Comparison of ENCODE assay signal across 8 mouse cellular contexts in the genomic region with DNA sequence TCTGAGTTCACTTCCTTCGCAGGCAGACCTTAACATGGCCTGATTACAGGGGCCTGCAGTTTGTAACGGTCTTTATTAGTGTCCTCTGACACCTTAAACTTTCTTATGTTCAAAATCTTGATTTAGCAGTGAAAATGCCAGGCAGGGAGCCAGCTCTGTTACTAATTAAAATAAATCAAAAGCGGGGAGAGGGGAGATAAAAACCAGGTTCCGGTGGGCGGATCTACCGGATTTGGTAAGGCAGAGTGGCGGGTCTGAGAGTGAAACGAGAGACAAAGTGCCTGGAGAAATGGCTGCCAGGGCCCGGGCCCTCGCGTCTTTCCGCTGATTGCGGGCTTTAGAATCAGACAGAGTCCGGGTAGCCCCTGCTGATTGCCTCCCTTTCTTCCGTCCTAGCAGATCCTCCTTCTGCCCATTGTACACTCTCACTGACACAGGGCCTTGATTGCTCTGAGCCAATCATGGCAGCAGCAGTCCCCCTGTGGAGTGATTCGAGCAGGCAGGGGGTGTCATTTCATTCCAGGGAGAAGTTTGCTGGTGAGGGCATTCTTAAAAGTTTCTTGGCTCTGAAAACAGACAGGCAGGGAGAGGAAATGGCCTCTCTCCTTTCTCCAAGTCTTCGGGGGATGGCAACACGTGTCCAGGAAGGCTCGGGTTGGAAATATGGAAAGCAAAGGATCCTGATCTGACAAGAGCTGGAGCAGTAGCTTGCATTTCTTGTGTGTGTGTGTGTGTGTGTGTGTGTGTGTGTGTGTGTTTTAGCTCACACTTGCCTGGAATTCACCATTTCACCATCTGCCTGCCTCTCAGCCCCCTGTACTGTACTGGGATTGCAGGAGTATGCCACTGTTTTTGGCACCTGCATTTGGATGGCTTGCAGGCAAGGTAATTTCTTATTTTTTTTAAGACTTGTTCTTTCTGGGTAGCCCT. TPM values are rescaled to one million over a fixed set of nuclear protein-coding genes. Genes with fewer than 3 reads are reported as not detected.
DNase-seq lines count a peak whose midpoint lies in the region; ATAC-seq and TF ChIP-seq lines count a peak whose summit lies in the region.

No protein-coding gene starts in this region.

- intact Hi-C loops in left cerebral cortex, adult 2 months (cut with DNase I): no loop called here

- H3K36me3 ChIP-seq in heart, embryonic 15.5 days: no peaks in the 10 kb centered on the region
- no peaks in the 10 kb centered on the region for H3K36me3 ChIP-seq in midbrain, postnatal 0 days (ENCODE audit: insufficient read depth, low read length)

- TF ChIP-seq CTCF in midbrain, postnatal 0 days (IDR thresholded peaks at IDR 0.05): peak; percentile 8; the same call in 1 of the 2 replicates
- TF ChIP-seq CTCF in left cerebral cortex, adult 2 months (IDR thresholded peaks at IDR 0.05): no peak

- no peak overlapping the region for H3K4me3 ChIP-seq in heart, embryonic 15.5 days
- H3K4me3 ChIP-seq in midbrain, postnatal 0 days (ENCODE audit: low read depth, low read length): no peak overlapping the region
- no peak overlapping the region for H3K4me3 ChIP-seq in left cerebral cortex, adult 2 months

- H3K4me1 ChIP-seq in heart, embryonic 15.5 days (replicated peaks): peaks cover 49% of the 10 kb centered on the region
- H3K4me1 ChIP-seq in midbrain, postnatal 0 days (ENCODE audit: insufficient read depth, low read length): peaks cover 2% of the 10 kb centered on the region; the same call in 1 of the 2 replicates

- H3K27ac ChIP-seq in heart, embryonic 15.5 days: peak overlapping the region; percentile 85
- H3K27ac ChIP-seq in midbrain, postnatal 0 days (ENCODE audit: low read depth, low read length): peak overlapping the region; percentile 4; the same call in 1 of the 2 replicates
- H3K27ac ChIP-seq in left cerebral cortex, adult 2 months: no peak overlapping the region

- H3K9ac ChIP-seq in heart, embryonic 15.5 days: no peak overlapping the region
- H3K9ac ChIP-seq in midbrain, postnatal 0 days (replicated peaks; ENCODE audit: low read length, poor library complexity, severe bottlenecking): no peak overlapping the region

- ATAC-seq in heart, embryonic 15.5 days (replicated peaks; ENCODE audit: insufficient number of reproducible peaks, insufficient read depth, low FRiP score, low read depth): 0 out of 2 replicates have a peak, but pooled peaks have one; percentile 16
- ATAC-seq in midbrain, postnatal 0 days (ENCODE audit: low FRiP score): no peak

- peak overlapping the region; percentile 33; the same call in 1 of the 2 replicates for H3K4me2 ChIP-seq in heart, embryonic 15.5 days
- H3K4me2 ChIP-seq in midbrain, postnatal 0 days (ENCODE audit: low read depth, low read length, poor library complexity, severe bottlenecking): peak overlapping the region; percentile 34

- DNase-seq in right cerebral cortex, postnatal 4 days: peak; percentile 27
- no peak for DNase-seq in right cerebral cortex, postnatal 25 days
- peak; percentile 74 for DNase-seq in kidney, postnatal 14 days
- DNase-seq in midbrain, postnatal 0 days (ENCODE audit: low spot score): peak; percentile 31
- no peak for DNase-seq in layer of hippocampus, adult 9-11 months
- no peak for DNase-seq in left cerebral cortex, adult 2 months (ENCODE audit: extremely low spot score in 1 of 2, low spot score in 2 of 2)
- no peak for DNase-seq in adrenal gland, adult 2 months

- 24% methylated on average over 19 of the region's 19 CpGs for WGBS in heart, embryonic 15.5 days
- WGBS in midbrain, postnatal 0 days: 12% methylated on average over 19 of the region's 19 CpGs

- H3K27me3 ChIP-seq in heart, embryonic 15.5 days: no peaks in the 10 kb centered on the region
- H3K27me3 ChIP-seq in midbrain, postnatal 0 days (ENCODE audit: insufficient read depth, low read length): no peaks in the 10 kb centered on the region

- H3K9me3 ChIP-seq in heart, embryonic 15.5 days (replicated peaks): no peaks in the 10 kb centered on the region
- no peaks in the 10 kb centered on the region for H3K9me3 ChIP-seq in midbrain, postnatal 0 days (ENCODE audit: low read length)

RNA-seq across cellular contexts. Expression of a gene that starts 14.5 kb away (rescaled TPM):
- polyA plus RNA-seq in heart, embryonic 15.5 days (2015; fragmentation: Nextera tagmentation; extraction: Ambion mirVana): 2.1 and 3.9 TPM in 2 replicates
- 6.2 and 9.3 TPM in 2 replicates for total RNA-seq in midbrain, postnatal 0 days (2014; rRNA removed)
- polyA plus RNA-seq in midbrain, postnatal 0 days (2015; fragmentation: Nextera tagmentation; extraction: Ambion mirVana): 13.0 and 15.2 TPM in 2 replicates
- total RNA-seq in left cerebral cortex, adult 2 months (2021): 1 to 10 TPM in 1 of 2 experiments, under 1 TPM in 1; 0.61 to 1.2 TPM
- total RNA-seq in adrenal gland, adult 2 months (2021): under 1 TPM; 0.69 to 0.98 TPM
- 0.10 TPM in 1 of 2 replicates, not detected in the other for polyA plus RNA-seq in adrenal gland, adult 2 months (2012; rRNA removed)

RNA-seq across cellular contexts. Expression of a gene that starts 17.2 kb away (rescaled TPM):
- polyA plus RNA-seq in heart, embryonic 15.5 days (2015; fragmentation: Nextera tagmentation; extraction: Ambion mirVana): 0.14 TPM in 1 of 2 replicates, not detected in the other
- 0.28 TPM in 1 of 2 replicates, not detected in the other for total RNA-seq in midbrain, postnatal 0 days (2014; rRNA removed)
- polyA plus RNA-seq in midbrain, postnatal 0 days (2015; fragmentation: Nextera tagmentation; extraction: Ambion mirVana): 0.15 and 0.19 TPM in 2 replicates
- total RNA-seq in left cerebral cortex, adult 2 months (2021): 1 to 10 TPM in 1 of 2 experiments, under 1 TPM in 1; 0.70 to 1.1 TPM
- total RNA-seq in adrenal gland, adult 2 months (2021): under 1 TPM in 1 of 2 experiments, not detected in 1; 0.28 TPM
- not detected in 2 replicates for polyA plus RNA-seq in adrenal gland, adult 2 months (2012; rRNA removed)

RNA-seq across cellular contexts. Expression of a gene that starts 17.3 kb away (rescaled TPM):
- 19.8 and 26.5 TPM in 2 replicates for polyA plus RNA-seq in heart, embryonic 15.5 days (2015; fragmentation: Nextera tagmentation; extraction: Ambion mirVana)
- total RNA-seq in midbrain, postnatal 0 days (2014; rRNA removed): 37.4 and 50.3 TPM in 2 replicates
- polyA plus RNA-seq in midbrain, postnatal 0 days (2015; fragmentation: Nextera tagmentation; extraction: Ambion mirVana): 22.8 and 23.1 TPM in 2 replicates
- total RNA-seq in left cerebral cortex, adult 2 months (2021): 10 to 100 TPM; 18.3 to 21.7 TPM
- total RNA-seq in adrenal gland, adult 2 months (2021): 10 to 100 TPM; 24.2 to 28.0 TPM
- 32.8 and 43.3 TPM in 2 replicates for polyA plus RNA-seq in adrenal gland, adult 2 months (2012; rRNA removed)

RNA-seq across cellular contexts. Expression of a gene that starts 41.3 kb away (rescaled TPM):
- polyA plus RNA-seq in heart, embryonic 15.5 days (2015; fragmentation: Nextera tagmentation; extraction: Ambion mirVana): 1.6 and 2.4 TPM in 2 replicates
- 0.42 and 0.49 TPM in 2 replicates for total RNA-seq in midbrain, postnatal 0 days (2014; rRNA removed)
- polyA plus RNA-seq in midbrain, postnatal 0 days (2015; fragmentation: Nextera tagmentation; extraction: Ambion mirVana): 0.75 and 0.79 TPM in 2 replicates
- total RNA-seq in left cerebral cortex, adult 2 months (2021): under 1 TPM in 1 of 2 experiments, not detected in 1; 0.16 TPM
- 1 to 10 TPM; 1.6 to 2.1 TPM for total RNA-seq in adrenal gland, adult 2 months (2021)
- 0.94 and 1.1 TPM in 2 replicates for polyA plus RNA-seq in adrenal gland, adult 2 months (2012; rRNA removed)

Comparison
In these comparisons a context has a peak if more than half of its experiments do, and no peak if none do; other contexts are left out.
1. DNase-seq: peak in right cerebral cortex, postnatal 4 days (single experiment), kidney, postnatal 14 days (single experiment) and midbrain, postnatal 0 days (single experiment); none in right cerebral cortex, postnatal 25 days (single experiment), layer of hippocampus, adult 9-11 months (single experiment), left cerebral cortex, adult 2 months (0 of 2) and adrenal gland, adult 2 months (single experiment).